Mouse (Mus musculus) E14TG2a.4 (cell line): ENCODE measurements around the gene Olfr1257.
"Not testable (repeated sequence)": the region's sequence is repeated elsewhere in the genome, so short reads cannot be mapped to it uniquely, and the experiment has no call there.

Experiments used
- H3K27me3 ChIP-seq: 2 replicates; pipeline ENCODE4 v1.6.1; 2014; ENCODE audit warnings: low read length, control low read depth; ENCODE audit not compliant: insufficient read depth
- H3K36me3 ChIP-seq: 2 replicates; pipeline ENCODE4 v1.6.1; 2014; ENCODE audit warnings: low read length, control low read depth; ENCODE audit not compliant: insufficient read depth
- H3K4me1 ChIP-seq: replicated peaks from 2 replicates; pipeline ENCODE4 v1.6.1; 2014; ENCODE audit warnings: low read depth, low read length, control low read depth
- H3K4me3 ChIP-seq: replicated peaks from 2 replicates; pipeline ENCODE4 v1.5.1; 2014; ENCODE audit warnings: mild to moderate bottlenecking, low read length
- H3K9me3 ChIP-seq: 2 replicates; pipeline ENCODE4 v1.6.1; 2014; ENCODE audit warnings: low read length, control low read depth
- CTCF ChIP-seq: conservative IDR thresholded peaks from 2 replicates; pipeline ENCODE4 v1.5.1; 2014; ENCODE audit warnings: low read length
- NANOG ChIP-seq: IDR thresholded peaks from 2 replicates; pipeline ENCODE4 v1.6.1; 2014; ENCODE audit warnings: borderline replicate concordance, low read length, mixed read lengths
- POU5F1 ChIP-seq: IDR thresholded peaks from 2 replicates; pipeline ENCODE4 v1.6.1; 2014; ENCODE audit warnings: low read length, borderline replicate concordance

The Olfr1257 gene

DNA sequence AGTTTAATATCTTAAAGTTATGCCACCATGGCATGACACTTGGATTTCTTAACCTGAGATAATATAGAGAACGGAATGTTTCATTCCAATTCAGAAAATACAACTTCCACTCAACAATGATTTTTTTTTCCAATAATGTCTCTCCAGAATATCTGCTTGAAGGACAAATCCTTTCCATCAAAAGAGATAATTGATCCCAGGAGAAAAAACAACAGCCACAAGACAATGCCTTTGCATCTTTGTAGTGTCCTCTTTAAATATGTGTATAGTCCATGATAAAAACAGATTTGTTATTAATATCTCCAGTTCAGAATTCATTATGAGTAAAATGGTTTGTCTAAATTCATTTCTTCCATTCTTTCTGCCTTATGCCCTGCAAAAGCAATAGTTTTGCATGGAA, at the start of gene Olfr1257:
TSS of gene Olfr1257 (plus strand) at position 301 of the 400 bp plus-strand sequence.
- Histone ChIP-seq H3K27me3 (no peaks in the 10 kb centered on the region), H3K36me3 (no peaks in the 10 kb centered on the region), H3K4me3 (no peak within 1 kb of the TSS), H3K9me3 (peaks cover 13% of the 10 kb centered on the region), H3K4me1 (no peaks in the 10 kb centered on the region)
- TF ChIP-seq NANOG (no peak), POU5F1 (no peak), CTCF (no peak)

DNA sequence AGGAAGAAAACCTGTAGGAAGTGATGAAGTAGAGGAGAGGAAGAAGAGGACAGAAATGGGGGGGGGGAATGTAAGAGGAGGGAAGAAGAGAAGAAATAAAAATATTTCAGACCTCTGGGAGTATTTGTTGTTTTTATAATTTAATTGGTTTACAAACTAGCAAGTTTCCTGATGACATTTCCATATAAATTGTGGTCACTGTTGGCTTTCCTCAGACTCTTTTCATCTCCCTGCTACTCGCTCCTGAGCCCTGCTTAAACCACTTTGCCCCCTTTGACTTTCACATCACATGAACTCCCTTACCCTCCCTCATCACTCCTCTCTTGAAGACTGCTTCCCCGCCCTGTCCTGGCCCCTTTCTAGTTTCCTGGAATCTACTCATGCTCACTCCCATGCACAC, 36.8 kb upstream of the Olfr1257 start, which contains the start of gene Olfr1256:
TSS of gene Olfr1256 (minus strand) at position 101 of the 400 bp plus-strand sequence.
- Histone ChIP-seq H3K4me1 (no peaks in the 10 kb centered on the region), H3K36me3 (no peaks in the 10 kb centered on the region), H3K4me3 (no peak within 1 kb of the TSS), H3K9me3 (no peaks in the 10 kb centered on the region), H3K27me3 (no peaks in the 10 kb centered on the region)
- no peak for TF ChIP-seq NANOG
- TF ChIP-seq CTCF = no peak

DNA sequence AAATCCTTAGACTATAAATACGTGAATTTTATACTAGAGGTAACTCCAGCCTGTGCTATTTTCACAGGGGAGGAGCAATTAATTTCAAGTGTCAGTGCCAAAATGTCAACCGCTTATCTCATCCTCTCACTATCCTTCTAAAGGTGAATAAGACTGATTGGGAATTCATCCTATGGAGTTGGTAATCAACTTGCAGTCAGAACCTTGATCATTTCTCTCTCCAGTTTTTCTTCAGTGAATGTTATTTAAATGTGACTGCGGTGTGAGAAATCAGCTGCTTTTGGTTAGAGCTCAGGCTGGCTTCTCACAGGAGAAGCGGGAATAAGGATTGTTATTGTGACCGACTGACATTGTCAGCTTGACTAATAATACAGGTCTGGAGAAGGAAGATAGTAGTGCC, 30.1 kb upstream of the Olfr1257 start, which contains the start of gene Olfr48:
TSS of gene Olfr48 (minus strand) at position 101 of the 400 bp plus-strand sequence.
- no peaks in the 10 kb centered on the region for H3K4me1 ChIP-seq
- no peaks in the 10 kb centered on the region for H3K9me3 ChIP-seq
- no peaks in the 10 kb centered on the region for H3K27me3 ChIP-seq
- no peak for TF ChIP-seq NANOG
- TF ChIP-seq CTCF = no peak
- no peak for TF ChIP-seq POU5F1
- no peaks in the 10 kb centered on the region for H3K36me3 ChIP-seq
- no peak within 1 kb of the TSS for H3K4me3 ChIP-seq

DNA sequence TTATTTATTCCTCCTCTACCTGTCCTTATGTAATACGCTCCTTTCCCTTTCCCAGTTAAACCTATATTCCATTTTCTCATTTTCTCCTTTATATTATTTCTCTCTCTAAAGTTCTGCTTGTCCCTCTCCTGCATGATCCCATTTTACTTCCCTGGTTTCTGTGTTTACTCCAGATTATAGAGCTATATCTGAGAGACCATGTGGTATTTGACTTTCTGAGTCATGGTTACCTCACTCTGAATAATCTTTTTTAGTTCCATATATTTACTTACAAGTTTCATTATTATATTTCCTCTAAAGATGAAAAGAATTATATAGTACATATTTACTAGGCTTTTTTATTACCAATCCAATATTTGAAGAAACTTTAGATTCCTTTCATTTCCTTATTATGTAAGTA, 29.0 kb upstream of the Olfr1257 start:
- Histone ChIP-seq H3K27me3 (no peaks in the 10 kb centered on the region), H3K4me1 (no peaks in the 10 kb centered on the region), H3K4me3 (no peak overlapping the region), H3K9me3 (no peaks in the 10 kb centered on the region), H3K36me3 (no peaks in the 10 kb centered on the region)
- TF ChIP-seq CTCF (no peak), NANOG (no peak), POU5F1 (no peak)

DNA sequence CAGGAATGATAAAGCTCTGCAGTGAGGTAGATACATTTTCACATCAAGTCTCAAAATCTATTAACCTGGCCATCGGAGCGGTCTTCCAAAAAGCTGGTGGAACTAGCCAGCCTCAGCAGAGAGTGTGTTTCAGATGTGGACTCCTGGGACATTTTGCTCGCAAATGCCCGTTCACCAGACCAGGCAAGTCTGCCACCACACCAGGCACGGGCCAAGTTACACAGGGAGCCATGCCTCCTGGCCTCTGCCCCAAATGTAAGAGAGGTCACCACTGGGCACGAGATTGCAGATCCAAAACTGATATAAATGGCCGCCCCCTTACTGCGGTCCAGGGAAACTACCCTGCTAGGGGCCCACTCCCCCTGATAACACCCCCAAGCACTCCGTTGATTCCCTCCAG, 34.4 kb downstream of the Olfr1257 start:
- H3K36me3 ChIP-seq, H3K9me3 ChIP-seq, H3K4me1 ChIP-seq: not testable (repeated sequence)

DNA sequence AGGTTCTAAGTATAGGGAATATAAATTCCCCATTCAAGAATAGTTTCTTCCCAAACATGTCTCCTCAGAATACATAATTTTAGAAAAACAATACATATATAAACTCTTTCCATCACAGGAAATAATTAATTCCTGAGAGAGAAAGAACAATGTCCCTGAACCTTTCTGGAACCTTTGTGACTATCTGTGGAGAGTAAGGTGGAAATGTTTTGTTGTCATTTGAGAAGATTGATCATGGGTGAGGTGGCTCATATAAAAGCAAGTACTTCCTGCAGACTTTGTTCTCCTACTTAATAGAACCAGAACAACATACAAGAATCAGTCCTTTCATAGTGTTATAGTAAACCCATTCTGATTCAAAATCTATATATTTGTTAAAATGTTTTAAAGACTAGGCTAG, 48.8 kb downstream of the Olfr1257 start, which contains the start of gene Olfr1258:
TSS of gene Olfr1258 (plus strand) at position 301 of the 400 bp plus-strand sequence.
- H3K36me3 ChIP-seq = no peaks in the 10 kb centered on the region
- H3K9me3 ChIP-seq = no peaks in the 10 kb centered on the region
- no peaks in the 10 kb centered on the region for H3K4me1 ChIP-seq
- TF ChIP-seq POU5F1 (no peak), CTCF (no peak), NANOG (no peak)
- no peaks in the 10 kb centered on the region for H3K27me3 ChIP-seq
- H3K4me3 ChIP-seq = no peak within 1 kb of the TSS

More for the DNA sequence above, 34.4 kb downstream of the Olfr1257 start:
- H3K4me3 ChIP-seq = peak overlapping the region; percentile 72
- H3K27me3 ChIP-seq = not testable (repeated sequence)
